8 mouse cellular contexts compared by ENCODE assay signal in the genomic region with DNA sequence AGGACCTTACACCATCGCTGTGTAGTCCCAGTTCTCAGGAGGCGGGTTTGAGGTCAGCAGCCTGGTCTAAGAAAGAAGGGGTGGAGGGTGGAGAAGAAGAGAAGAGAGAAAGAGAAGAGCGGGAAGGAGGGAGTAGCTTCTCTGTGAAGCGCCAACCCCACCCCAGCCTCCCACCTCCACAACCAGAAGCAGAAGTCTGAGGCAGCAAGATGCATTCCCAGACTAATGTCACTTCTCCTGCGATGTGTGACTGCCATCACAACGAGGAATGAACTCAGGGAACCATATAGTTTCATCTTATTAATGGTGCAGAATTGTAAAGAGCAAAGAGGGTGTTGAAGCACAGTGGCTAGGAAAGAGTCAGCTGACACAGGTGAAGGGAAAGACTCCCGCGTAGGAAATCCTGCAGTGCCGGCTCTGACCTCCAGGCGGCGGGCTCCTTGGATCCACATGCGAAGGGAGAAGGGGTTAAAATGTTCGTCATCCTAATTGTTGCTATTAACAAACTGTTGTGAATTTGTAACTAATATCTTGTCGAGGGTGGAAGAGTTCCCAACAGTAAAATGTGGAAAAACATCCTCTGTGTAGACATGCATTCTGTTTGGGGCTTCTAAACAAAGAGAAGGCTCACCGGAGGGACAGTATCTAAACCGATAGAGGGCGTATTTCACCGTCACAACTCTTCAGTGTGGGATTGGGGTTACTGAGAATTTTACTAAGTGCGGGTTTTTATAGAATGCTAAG. TPM values are rescaled to one million over a fixed set of nuclear protein-coding genes. Genes with fewer than 3 reads are reported as not detected.
A peak's percentile ranks its signal among the peaks of the same experiment; 100 is the strongest.
DNase-seq lines count a peak whose midpoint lies in the region; ATAC-seq and TF ChIP-seq lines count a peak whose summit lies in the region.

No protein-coding gene starts in this region.

- TF ChIP-seq CTCF in forebrain, postnatal 0 days (IDR thresholded peaks at IDR 0.05; ENCODE audit: low read depth) = peak; percentile 87

- H3K9ac ChIP-seq in forebrain, postnatal 0 days = no peak overlapping the region
- H3K9ac ChIP-seq in hindbrain, embryonic 12.5 days = peak overlapping the region; percentile 27; the same call in 1 of the 2 replicates

- H3K4me3 ChIP-seq in forebrain, postnatal 0 days (ENCODE audit: low read depth, low read length) = peak overlapping the region; percentile 37
- H3K4me3 ChIP-seq in hindbrain, embryonic 12.5 days = peak overlapping the region; percentile 27

- peak overlapping the region; percentile 60 for H3K4me2 ChIP-seq in forebrain, postnatal 0 days (ENCODE audit: low read depth)
- peak overlapping the region; percentile 51 for H3K4me2 ChIP-seq in hindbrain, embryonic 12.5 days (replicated peaks)

- WGBS in forebrain, postnatal 0 days = 21% methylated on average over 19 of the region's 19 CpGs
- WGBS in hindbrain, embryonic 12.5 days = 19% methylated on average over 19 of the region's 19 CpGs

- no peaks in the 10 kb centered on the region for H3K27me3 ChIP-seq in forebrain, postnatal 0 days (ENCODE audit: insufficient read depth, low read length)
- peaks cover 21% of the 10 kb centered on the region for H3K27me3 ChIP-seq in hindbrain, embryonic 12.5 days

- no peaks in the 10 kb centered on the region for H3K9me3 ChIP-seq in forebrain, postnatal 0 days (ENCODE audit: low read length)
- H3K9me3 ChIP-seq in hindbrain, embryonic 12.5 days (replicated peaks) = no peaks in the 10 kb centered on the region

- no peak overlapping the region for H3K27ac ChIP-seq in forebrain, postnatal 0 days (ENCODE audit: low read depth, low read length)
- no peak overlapping the region for H3K27ac ChIP-seq in hindbrain, embryonic 12.5 days

- ATAC-seq in forebrain, postnatal 0 days = peak; percentile 80
- peak; percentile 67 for ATAC-seq in hindbrain, embryonic 12.5 days (ENCODE audit: low FRiP score)

- no peaks in the 10 kb centered on the region for H3K36me3 ChIP-seq in forebrain, postnatal 0 days (ENCODE audit: insufficient read depth)
- H3K36me3 ChIP-seq in hindbrain, embryonic 12.5 days = no peaks in the 10 kb centered on the region

- peak; percentile 29 for DNase-seq in T-cell, adult 2 months (ENCODE audit: low spot score)
- DNase-seq in cerebellum, adult 9-10 months = peak; percentile 55
- DNase-seq in forebrain, postnatal 0 days = peak; percentile 82
- DNase-seq in layer of hippocampus, postnatal 14 days (ENCODE audit: low spot score in 2 of 2) = peak; percentile 60 to 68
- DNase-seq in lung, postnatal 10 days = peak; percentile 65
- peak; percentile 75 for DNase-seq in retina, postnatal 1 day
- DNase-seq in urinary bladder, adult 2 months (ENCODE audit: low spot score) = peak; percentile 33

- H3K4me1 ChIP-seq in forebrain, postnatal 0 days (ENCODE audit: insufficient read depth) = no peaks in the 10 kb centered on the region
- 0 out of 2 replicates have a peak, but pooled peaks cover 2% of the 10 kb centered on the region for H3K4me1 ChIP-seq in hindbrain, embryonic 12.5 days

RNA-seq across cellular contexts. Expression of a gene that starts 31.1 kb away (rescaled TPM):
- not detected in 2 replicates for total RNA-seq in forebrain, postnatal 0 days (2014; rRNA removed)
- not detected in 2 replicates for polyA plus RNA-seq in forebrain, postnatal 0 days (2015; fragmentation: Nextera tagmentation; extraction: Ambion mirVana)
- 6.3 and 7.1 TPM in 2 replicates for polyA plus RNA-seq in hindbrain, embryonic 12.5 days (2016; fragmentation: Nextera tagmentation; extraction: Ambion mirVana)
- not detected for total RNA-seq in layer of hippocampus, postnatal 14 days (2021)
- not detected in 2 replicates for polyA plus RNA-seq in urinary bladder, adult 2 months (2012; rRNA removed)

RNA-seq across cellular contexts. Expression of a gene that starts 43.2 kb away (rescaled TPM):
- total RNA-seq in forebrain, postnatal 0 days (2014; rRNA removed) = 7.1 and 8.6 TPM in 2 replicates
- 8.7 and 9.0 TPM in 2 replicates for polyA plus RNA-seq in forebrain, postnatal 0 days (2015; fragmentation: Nextera tagmentation; extraction: Ambion mirVana)
- 14.8 and 15.6 TPM in 2 replicates for polyA plus RNA-seq in hindbrain, embryonic 12.5 days (2016; fragmentation: Nextera tagmentation; extraction: Ambion mirVana)
- 10 to 100 TPM; 22.3 to 22.4 TPM for total RNA-seq in layer of hippocampus, postnatal 14 days (2021)
- 26.1 and 31.7 TPM in 2 replicates for polyA plus RNA-seq in urinary bladder, adult 2 months (2012; rRNA removed)

Comparison
In these comparisons a context has a peak if more than half of its experiments do, and no peak if none do; other contexts are left out.
1. DNase-seq: peak in every context shown above with its lines; median percentile 82 in forebrain, postnatal 0 days; 75 in retina, postnatal 1 day; 65 in lung, postnatal 10 days; 64 in layer of hippocampus, postnatal 14 days; 55 in cerebellum, adult 9-10 months; 33 in urinary bladder, adult 2 months; 29 in T-cell, adult 2 months.